Mouse (Mus musculus) embryonic stem cell, embryonic (primary cell): ENCODE data around the gene Olfr92.
"Not testable (repeated sequence)": the region's sequence is repeated elsewhere in the genome, so short reads cannot be mapped to it uniquely, and the experiment has no call there.

ENCODE experiments used
- CTCF ChIA-PET, 4 experiments: fragments of 300-600 bp in 2 of 4; fragments of 350-600 bp in 2 of 4; sonication (Branson Sonifier 250); formaldehyde crosslinking; loops; one replicate each; lab custom pipeline; 2022; ENCODE audit warnings: inconsistent platforms in 2 of 4; lab: Charles Lee
- POLR2A ChIA-PET, 4 experiments: fragments of 300-600 bp in 2 of 4; fragments of 350-600 bp in 2 of 4; sonication (Branson Sonifier 250); formaldehyde crosslinking; loops; one replicate each; lab custom pipeline; 2022; ENCODE audit warnings: antibody characterized with exemption in 4 of 4, inconsistent platforms in 1 of 4; lab: Charles Lee

The Olfr92 gene

DNA sequence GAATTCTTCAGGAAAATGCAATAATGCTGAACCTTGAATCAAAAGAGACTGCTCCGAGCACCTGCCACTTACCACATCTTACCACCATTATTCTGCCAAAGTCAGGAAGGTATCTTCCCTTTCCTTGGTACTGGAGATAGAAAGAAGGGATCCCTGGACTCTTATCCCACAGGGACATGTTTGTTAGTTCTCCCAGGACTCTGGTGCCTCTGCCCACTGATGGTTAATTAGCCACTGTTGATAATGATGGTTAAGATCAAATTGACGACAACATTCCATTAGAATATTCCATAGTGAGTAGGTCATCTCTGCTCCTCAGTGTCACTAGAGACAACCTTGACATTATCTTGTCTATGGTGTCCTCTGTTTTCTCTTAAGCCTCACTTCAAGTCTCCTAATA lies at the start of gene Olfr92:
Olfr92 (minus strand) TSS at position 101 of the 400 bp plus-strand sequence.
- ChIA-PET CTCF (no interaction called here), POLR2A (no interaction called here)

DNA sequence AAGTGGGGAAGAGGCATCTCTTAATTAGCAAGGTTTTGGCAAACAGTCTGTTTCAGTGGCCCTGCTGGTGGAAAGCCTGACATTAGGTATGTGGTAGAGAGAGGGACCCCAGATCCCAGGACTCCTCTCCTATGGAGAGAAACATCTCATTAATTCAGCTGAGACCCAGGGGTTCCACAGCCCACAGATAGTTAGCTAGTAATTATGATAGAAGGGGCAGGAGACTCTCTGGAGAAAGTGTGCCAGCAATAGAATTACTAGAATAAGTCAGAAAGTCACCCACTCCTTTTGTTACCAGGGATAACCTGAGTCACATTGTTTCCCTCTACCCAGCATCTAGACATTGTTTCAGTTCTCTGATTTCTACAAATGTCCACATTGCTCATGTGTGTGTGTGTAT lies 41.5 kb upstream of the Olfr92 start, which contains the start of gene Olfr93:
Olfr93 (minus strand) TSS at position 101 of the 400 bp plus-strand sequence.
- POLR2A ChIA-PET, result interaction anchor here in 1 of 4 experiments (1.2 kb wide), 1 partner anchor 94 kb away, joined by 3 read pairs; no protein-coding TSS in a partner anchor
- CTCF ChIA-PET, result no interaction called here

GRCm38 (mm10) chr17:37131366-37131765 lies 11.5 kb upstream of the Olfr92 start:
- CTCF ChIA-PET, result not testable (repeated sequence)
- POLR2A ChIA-PET, result interaction anchor here in 1 of 4 experiments (0.5 kb wide), 1 partner anchor 176 kb away, joined by 3 read pairs; no protein-coding TSS in a partner anchor

DNA sequence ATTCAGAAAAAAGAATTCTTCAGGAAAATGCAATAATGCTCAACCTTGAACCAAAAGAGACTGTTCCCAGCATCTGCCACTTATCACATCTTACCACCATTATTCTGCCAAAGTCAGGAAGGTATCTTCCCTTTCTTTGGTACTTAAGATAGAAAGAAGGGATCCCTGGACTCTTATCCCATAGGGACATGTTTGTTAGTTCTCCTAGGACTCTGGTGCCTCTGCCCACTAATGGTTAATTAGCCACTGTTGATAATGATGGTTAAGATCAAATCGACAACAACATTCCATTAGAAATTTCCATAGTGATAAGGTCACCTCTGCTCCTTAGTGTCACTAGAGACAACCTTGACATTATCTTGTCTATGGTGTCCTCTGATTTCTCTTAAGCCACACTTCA lies 21.7 kb downstream of the Olfr92 start, which contains the start of gene Olfr91:
Olfr91 (minus strand) TSS at position 101 of the 400 bp plus-strand sequence.
- ChIA-PET POLR2A (no interaction called here), CTCF (no interaction called here)

- POLR2A ChIA-PET, result interaction anchor here in 1 of 4 experiments (0.8 kb wide), 1 partner anchor 30 kb away, joined by 3 read pairs; no protein-coding TSS in a partner anchor
Observed at GRCm38 (mm10) chr17:37093289-37093688, 26.6 kb downstream of the Olfr92 start.

GRCm38 (mm10) chr17:37092198-37092597 lies 27.7 kb downstream of the Olfr92 start:
- ChIA-PET POLR2A (interaction anchor here in 1 of 4 experiments (1.6 kb wide), 1 partner anchor 12 kb away, joined by 4 read pairs; no protein-coding TSS in a partner anchor), CTCF (interaction anchor here in 1 of 4 experiments (0.6 kb wide), 1 partner anchor 9 kb away, joined by 3 read pairs; no protein-coding TSS in a partner anchor)

More at GRCm38 (mm10) chr17:37093289-37093688, 26.6 kb downstream of the Olfr92 start:
- CTCF ChIA-PET, result interaction anchor here in 2 of 4 experiments (0.5 to 0.6 kb wide), 2 partner anchors 10 to 645 kb away, joined by 3 read pairs; no protein-coding TSS in a partner anchor

- CTCF ChIA-PET, result no interaction called here
- POLR2A ChIA-PET, result interaction anchor here in 2 of 4 experiments (0.6 to 0.9 kb wide), 2 partner anchors 8 to 114 kb away, joined by 3 read pairs; no protein-coding TSS in a partner anchor
Observed at GRCm38 (mm10) chr17:37088399-37088798, 31.5 kb downstream of the Olfr92 start, which contains the start of gene Olfr90. Olfr90 (minus strand) TSS chr17:37088499.

- ChIA-PET POLR2A (interaction anchor here (0.6 to 27.4 kb wide), 13 partner anchors 10 to 118 kb away, joined by 3 to 863 read pairs (median 5); partner anchors contain the start of genes Gabbr1 (in 1 of the 4), Olfr94 (in 1 of the 4) and Ubd (in 1 of the 4)), CTCF (interaction anchor here (0.7 to 4.0 kb wide), 12 partner anchors 10 to 262 kb away, joined by 3 to 20 read pairs (median 4); no protein-coding TSS in a partner anchor)
Observed at GRCm38 (mm10) chr17:37085545-37085944, 34.3 kb downstream of the Olfr92 start.

- ChIA-PET POLR2A (interaction anchor here (0.5 to 27.4 kb wide), 22 partner anchors 9 to 248 kb away, joined by 3 to 863 read pairs (median 10); partner anchors contain the start of genes Gabbr1 (in 2 of the 4), Olfr94 (in 1 of the 4), Trim26 (in 1 of the 4) and Ubd (in 1 of the 4)), CTCF (interaction anchor here (0.5 to 4.0 kb wide), 35 partner anchors 9 to 261 kb away, joined by 3 to 22 read pairs (median 4); partner anchors contain the start of gene H2-M5 (in 1 of the 4))
Observed at GRCm38 (mm10) chr17:37084632-37085031, 35.3 kb downstream of the Olfr92 start.

DNA sequence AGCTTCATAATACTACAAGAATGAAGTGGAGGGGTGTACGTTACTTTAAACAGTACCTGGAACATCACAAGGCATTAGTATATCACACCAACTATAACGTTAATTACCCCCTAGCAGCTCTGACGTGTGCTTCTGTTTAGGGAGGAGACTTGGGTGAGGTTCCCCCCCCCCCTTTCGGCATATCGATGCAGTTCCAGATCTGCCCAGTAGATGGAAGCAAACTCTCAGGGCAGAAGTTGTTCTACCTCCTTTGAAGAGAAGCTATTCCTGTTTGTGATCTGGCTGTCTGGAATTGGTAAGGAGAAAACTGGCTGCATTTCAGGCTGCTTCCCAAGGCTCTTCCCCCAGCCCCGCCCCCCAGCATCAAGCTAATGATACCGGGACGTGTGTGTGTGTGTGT lies 36.6 kb downstream of the Olfr92 start:
- ChIA-PET CTCF (interaction anchor here (0.5 to 4.0 kb wide), 84 partner anchors 8 to 1372 kb away, joined by 3 to 57 read pairs (median 5); partner anchors contain the start of genes Gabbr1 (in 3 of the 4), Trim26 (in 2 of the 4), Olfr104-ps (in 1 of the 4) and Olfr94 (in 1 of the 4)), POLR2A (interaction anchor here (0.6 to 27.4 kb wide), 82 partner anchors 8 to 1165 kb away, joined by 3 to 863 read pairs (median 5); partner anchors contain the start of genes Gabbr1 (in 2 of the 4), Ubd (in 2 of the 4), 2410137M14Rik (in 1 of the 4) and H2-M5 (in 1 of the 4))

DNA sequence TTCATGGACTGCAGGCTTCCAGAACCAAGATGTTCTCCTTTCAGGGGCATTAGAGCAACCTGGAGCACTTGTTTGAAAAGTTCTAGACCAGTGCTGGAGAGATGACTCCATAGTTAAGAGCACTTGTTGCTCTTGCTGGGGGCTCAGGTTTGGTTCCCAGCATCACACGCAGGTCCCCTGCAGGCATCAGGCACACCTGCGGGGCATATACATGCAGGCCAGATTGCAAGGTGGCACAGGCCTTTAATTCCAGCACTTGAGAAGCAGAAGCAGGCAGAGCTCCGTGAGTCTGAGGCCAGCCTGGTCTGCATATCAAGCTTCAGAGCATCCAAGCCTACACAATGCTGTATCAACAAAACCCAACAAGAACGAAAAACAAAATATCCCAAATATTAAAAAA lies 38.2 kb downstream of the Olfr92 start:
- CTCF ChIA-PET, result interaction anchor here in 2 of 4 experiments (1.1 to 2.4 kb wide), 3 partner anchors 32 to 166 kb away, joined by 4 to 57 read pairs (median 8); no protein-coding TSS in a partner anchor

GRCm38 (mm10) chr17:37080119-37080518 lies 39.8 kb downstream of the Olfr92 start:
- ChIA-PET POLR2A (interaction anchor here (0.6 to 27.4 kb wide), 74 partner anchors 8 to 1161 kb away, joined by 3 to 863 read pairs (median 6); partner anchors contain the start of genes 2410137M14Rik (in 3 of the 4), Gabbr1 (in 3 of the 4), H2-M5 (in 2 of the 4) and Olfr94 (in 2 of the 4)), CTCF (interaction anchor here (0.5 to 2.0 kb wide), 14 partner anchors 30 to 1238 kb away, joined by 3 to 8 read pairs (median 4); no protein-coding TSS in a partner anchor)

More for the DNA sequence above, 38.2 kb downstream of the Olfr92 start:
- POLR2A ChIA-PET, result interaction anchor here (0.6 to 27.4 kb wide), 36 partner anchors 8 to 238 kb away, joined by 3 to 863 read pairs (median 8); partner anchors contain the start of genes Gabbr1 (in 2 of the 4), 2410137M14Rik (in 1 of the 4), Olfr94 (in 1 of the 4) and Ubd (in 1 of the 4)

- POLR2A ChIA-PET, result interaction anchor here (0.6 to 27.4 kb wide), 67 partner anchors 9 to 1160 kb away, joined by 3 to 863 read pairs (median 6); partner anchors contain the start of genes Gabbr1 (in 3 of the 4), 2410137M14Rik (in 2 of the 4), H2-M5 (in 2 of the 4) and Ubd (in 2 of the 4)
- CTCF ChIA-PET, result interaction anchor here (0.5 to 2.0 kb wide), 9 partner anchors 29 to 1000 kb away, joined by 3 to 8 read pairs (median 3); no protein-coding TSS in a partner anchor
Observed at GRCm38 (mm10) chr17:37078990-37079389, 40.9 kb downstream of the Olfr92 start.

- ChIA-PET POLR2A (interaction anchor here in 2 of 4 experiments (1.0 to 27.4 kb wide), 21 partner anchors 9 to 241 kb away, joined by 3 to 863 read pairs (median 10); partner anchors contain the start of genes 2410137M14Rik (in 1 of the 2), Gabbr1 (in 1 of the 2), Olfr94 (in 1 of the 2) and Ppp1r11 (in 1 of the 2)), CTCF (interaction anchor here in 1 of 4 experiments (1.5 kb wide), 1 partner anchor 28 kb away, joined by 3 read pairs; no protein-coding TSS in a partner anchor)
Observed at GRCm38 (mm10) chr17:37078193-37078592, 41.7 kb downstream of the Olfr92 start.

- ChIA-PET CTCF (interaction anchor here in 3 of 4 experiments (0.5 to 1.5 kb wide), 6 partner anchors 7 to 161 kb away, joined by 3 to 6 read pairs (median 4); no protein-coding TSS in a partner anchor), POLR2A (interaction anchor here (0.5 to 27.4 kb wide), 25 partner anchors 8 to 172 kb away, joined by 3 to 863 read pairs (median 4); partner anchors contain the start of genes Gabbr1 (in 2 of the 4) and Ubd (in 2 of the 4))
Observed at GRCm38 (mm10) chr17:37075766-37076165, 44.1 kb downstream of the Olfr92 start.

DNA sequence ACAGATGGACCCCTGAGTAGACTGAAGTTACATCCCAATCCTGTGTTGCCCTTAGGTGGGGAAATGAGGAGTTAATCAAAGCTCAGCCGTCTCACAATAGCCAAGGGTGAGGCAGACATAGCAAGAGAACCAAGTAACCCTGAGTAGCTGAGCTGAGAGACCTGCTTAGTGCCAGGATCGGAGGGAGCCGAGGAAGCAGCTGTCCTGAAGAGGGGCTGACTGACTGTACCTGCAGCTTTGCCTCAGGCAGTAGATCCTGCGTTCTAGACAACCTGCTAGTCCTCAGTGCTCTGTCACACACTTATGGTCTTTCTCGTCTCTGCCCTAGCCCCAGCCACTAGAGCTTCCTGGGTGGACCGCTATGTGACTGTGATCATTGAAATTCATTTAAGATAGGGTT lies 44.7 kb downstream of the Olfr92 start:
- ChIA-PET CTCF (interaction anchor here (0.5 to 1.5 kb wide), 7 partner anchors 8 to 248 kb away, joined by 3 to 6 read pairs (median 4); no protein-coding TSS in a partner anchor), POLR2A (interaction anchor here (0.5 to 27.4 kb wide), 21 partner anchors 8 to 172 kb away, joined by 3 to 863 read pairs (median 4); partner anchors contain the start of genes Gabbr1 (in 2 of the 4) and Ubd (in 2 of the 4))

DNA sequence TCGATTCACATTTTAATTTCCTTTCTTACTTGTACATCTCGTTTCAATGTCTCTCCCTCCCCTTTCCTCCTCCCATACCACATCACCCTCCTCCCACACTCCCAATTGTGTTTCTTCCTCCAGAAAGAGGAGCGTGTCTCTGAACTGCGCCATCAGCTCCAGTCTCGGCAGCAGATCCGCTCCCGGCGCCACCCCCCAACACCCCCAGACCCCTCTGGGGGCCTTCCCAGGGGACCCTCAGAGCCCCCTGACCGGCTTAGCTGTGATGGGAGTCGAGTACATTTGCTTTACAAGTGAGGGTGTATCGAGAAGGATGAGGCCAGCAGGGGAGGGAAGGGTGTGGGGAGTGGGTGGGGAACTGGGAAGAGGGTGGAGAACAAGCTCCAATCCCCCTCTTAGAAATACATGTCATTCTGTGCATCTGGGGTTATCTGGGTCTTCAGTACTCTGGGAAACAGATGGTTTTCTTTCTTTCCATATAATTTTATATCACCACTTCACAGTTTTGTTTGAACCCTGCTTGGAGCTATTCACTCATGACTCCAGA lies 47.1 kb downstream of the Olfr92 start:
- POLR2A ChIA-PET, result interaction anchor here (0.6 to 31.8 kb wide), 32 partner anchors 0 to 115 kb away, joined by 3 to 863 read pairs (median 4); partner anchors contain the start of genes Gabbr1 (in 2 of the 4) and 2410137M14Rik (in 1 of the 4)
- CTCF ChIA-PET, result interaction anchor here in 3 of 4 experiments (0.6 to 2.4 kb wide), 7 partner anchors 10 to 1433 kb away, joined by 3 to 11 read pairs (median 4); no protein-coding TSS in a partner anchor
